Mouse (Mus musculus): Measurements from ENCODE around the gene Slc37a1. TPM values are rescaled to one million over a fixed set of nuclear protein-coding genes. Genes with fewer than 3 reads are reported as not detected.

Gene Slc37a1
- polyA plus RNA-seq, 1 experiment from 2014 or later, result 5.8 TPM

GRCm38 (mm10) chr17:31300736-31301135 is 14.1 kb downstream of the Slc37a1 start:
- no peak overlapping the region for H3K9ac ChIP-seq (ENCODE audit: low read length)
- H3K36me3 ChIP-seq (ENCODE audit: control insufficient read depth, insufficient read depth, low read length), result no peaks in the 10 kb centered on the region
- H3K4me2 ChIP-seq (ENCODE audit: low read depth, low read length, severe bottlenecking), result no peak overlapping the region
- no peak for DNase-seq (ENCODE audit: low spot score)
- H3K9me3 ChIP-seq (ENCODE audit: control insufficient read depth, low read length), result no peaks in the 10 kb centered on the region
- peaks cover 5% of the 10 kb centered on the region; the same call in 1 of the 2 replicates for H3K4me1 ChIP-seq (replicated peaks; ENCODE audit: control insufficient read depth, insufficient read depth, low read length)
- H3K4me3 ChIP-seq (ENCODE audit: low read depth, low read length), result no peak overlapping the region
- H3K27me3 ChIP-seq (ENCODE audit: control insufficient read depth, insufficient read depth, low read length), result peaks cover 7% of the 10 kb centered on the region
- H3K27ac ChIP-seq (ENCODE audit: low read depth, low read length), result no peak overlapping the region
- WGBS, result 84% methylated on average over 3 of the region's 3 CpGs
- ATAC-seq (replicated peaks; ENCODE audit: low FRiP score), result no peak

GRCm38 (mm10) chr17:31303401-31303800 is 16.8 kb downstream of the Slc37a1 start:
- no peaks in the 10 kb centered on the region for H3K4me1 ChIP-seq (replicated peaks; ENCODE audit: control insufficient read depth, insufficient read depth, low read length)
- no peak overlapping the region for H3K9ac ChIP-seq (ENCODE audit: low read length)
- ATAC-seq (replicated peaks; ENCODE audit: low FRiP score) (no peak), DNase-seq (ENCODE audit: low spot score) (no peak)
- 86% methylated on average over 4 of the region's 4 CpGs for WGBS
- H3K9me3 ChIP-seq (ENCODE audit: control insufficient read depth, low read length), result no peaks in the 10 kb centered on the region
- H3K36me3 ChIP-seq (ENCODE audit: control insufficient read depth, insufficient read depth, low read length), result no peaks in the 10 kb centered on the region
- H3K27ac ChIP-seq (ENCODE audit: low read depth, low read length), result no peak overlapping the region
- no peak overlapping the region for H3K4me3 ChIP-seq (ENCODE audit: low read depth, low read length)
- no peaks in the 10 kb centered on the region for H3K27me3 ChIP-seq (ENCODE audit: control insufficient read depth, insufficient read depth, low read length)
- no peak overlapping the region for H3K4me2 ChIP-seq (ENCODE audit: low read depth, low read length, severe bottlenecking)

- H3K27me3 ChIP-seq (ENCODE audit: control insufficient read depth, insufficient read depth, low read length), result no peaks in the 10 kb centered on the region
- DNase-seq (ENCODE audit: low spot score), result no peak
- H3K36me3 ChIP-seq (ENCODE audit: control insufficient read depth, insufficient read depth, low read length), result no peaks in the 10 kb centered on the region
- no peaks in the 10 kb centered on the region for H3K4me1 ChIP-seq (replicated peaks; ENCODE audit: control insufficient read depth, insufficient read depth, low read length)
- no peak overlapping the region for H3K4me2 ChIP-seq (ENCODE audit: low read depth, low read length, severe bottlenecking)
- no peak overlapping the region for H3K27ac ChIP-seq (ENCODE audit: low read depth, low read length)
- 53% methylated on average over 12 of the region's 12 CpGs for WGBS
- no peaks in the 10 kb centered on the region for H3K9me3 ChIP-seq (ENCODE audit: control insufficient read depth, low read length)
- no peak overlapping the region for H3K4me3 ChIP-seq (ENCODE audit: low read depth, low read length)
- H3K9ac ChIP-seq (ENCODE audit: low read length), result no peak overlapping the region
- ATAC-seq (replicated peaks; ENCODE audit: low FRiP score), result no peak
Observed at GRCm38 (mm10) chr17:31304895-31305775, 18.5 kb downstream of the Slc37a1 start.

- Histone ChIP-seq H3K9me3 (ENCODE audit: control insufficient read depth, low read length) (no peaks in the 10 kb centered on the region), H3K27ac (ENCODE audit: low read depth, low read length) (no peak overlapping the region), H3K4me2 (ENCODE audit: low read depth, low read length, severe bottlenecking) (no peak overlapping the region), H3K4me1 (replicated peaks; ENCODE audit: control insufficient read depth, insufficient read depth, low read length) (no peaks in the 10 kb centered on the region), H3K27me3 (ENCODE audit: control insufficient read depth, insufficient read depth, low read length) (no peaks in the 10 kb centered on the region), H3K36me3 (ENCODE audit: control insufficient read depth, insufficient read depth, low read length) (no peaks in the 10 kb centered on the region), H3K9ac (ENCODE audit: low read length) (no peak overlapping the region), H3K4me3 (ENCODE audit: low read depth, low read length) (no peak overlapping the region)
- 65% methylated on average over 5 of the region's 5 CpGs for WGBS
- no peak for ATAC-seq (replicated peaks; ENCODE audit: low FRiP score)
- no peak for DNase-seq (ENCODE audit: low spot score)
Observed at GRCm38 (mm10) chr17:31305776-31306120, 19.2 kb downstream of the Slc37a1 start.

GRCm38 (mm10) chr17:31307756-31308155 is 21.2 kb downstream of the Slc37a1 start:
- H3K27me3 ChIP-seq (ENCODE audit: control insufficient read depth, insufficient read depth, low read length), result no peaks in the 10 kb centered on the region
- H3K4me3 ChIP-seq (ENCODE audit: low read depth, low read length), result no peak overlapping the region
- no peak overlapping the region for H3K9ac ChIP-seq (ENCODE audit: low read length)
- no peaks in the 10 kb centered on the region for H3K9me3 ChIP-seq (ENCODE audit: control insufficient read depth, low read length)
- 90% methylated on average over 3 of the region's 3 CpGs for WGBS
- H3K4me1 ChIP-seq (replicated peaks; ENCODE audit: control insufficient read depth, insufficient read depth, low read length), result no peaks in the 10 kb centered on the region
- H3K4me2 ChIP-seq (ENCODE audit: low read depth, low read length, severe bottlenecking), result no peak overlapping the region
- ATAC-seq (replicated peaks; ENCODE audit: low FRiP score), result no peak
- H3K36me3 ChIP-seq (ENCODE audit: control insufficient read depth, insufficient read depth, low read length), result no peaks in the 10 kb centered on the region
- DNase-seq (ENCODE audit: low spot score), result no peak
- H3K27ac ChIP-seq (ENCODE audit: low read depth, low read length), result no peak overlapping the region

GRCm38 (mm10) chr17:31308291-31308816 is 21.8 kb downstream of the Slc37a1 start:
- no peaks in the 10 kb centered on the region for H3K9me3 ChIP-seq (ENCODE audit: control insufficient read depth, low read length)
- ATAC-seq (replicated peaks; ENCODE audit: low FRiP score) (no peak), DNase-seq (ENCODE audit: low spot score) (no peak)
- H3K9ac ChIP-seq (ENCODE audit: low read length), result no peak overlapping the region
- H3K36me3 ChIP-seq (ENCODE audit: control insufficient read depth, insufficient read depth, low read length), result no peaks in the 10 kb centered on the region
- WGBS, result 88% methylated on average over 7 of the region's 7 CpGs
- no peak overlapping the region for H3K4me2 ChIP-seq (ENCODE audit: low read depth, low read length, severe bottlenecking)
- no peaks in the 10 kb centered on the region for H3K4me1 ChIP-seq (replicated peaks; ENCODE audit: control insufficient read depth, insufficient read depth, low read length)
- H3K27ac ChIP-seq (ENCODE audit: low read depth, low read length), result no peak overlapping the region
- no peak overlapping the region for H3K4me3 ChIP-seq (ENCODE audit: low read depth, low read length)
- H3K27me3 ChIP-seq (ENCODE audit: control insufficient read depth, insufficient read depth, low read length), result no peaks in the 10 kb centered on the region

GRCm38 (mm10) chr17:31309281-31309793 is 22.7 kb downstream of the Slc37a1 start:
- Histone ChIP-seq H3K4me2 (ENCODE audit: low read depth, low read length, severe bottlenecking) (no peak overlapping the region), H3K9ac (ENCODE audit: low read length) (no peak overlapping the region), H3K9me3 (ENCODE audit: control insufficient read depth, low read length) (no peaks in the 10 kb centered on the region), H3K27ac (ENCODE audit: low read depth, low read length) (no peak overlapping the region), H3K4me1 (replicated peaks; ENCODE audit: control insufficient read depth, insufficient read depth, low read length) (no peaks in the 10 kb centered on the region), H3K4me3 (ENCODE audit: low read depth, low read length) (no peak overlapping the region), H3K36me3 (ENCODE audit: control insufficient read depth, insufficient read depth, low read length) (no peaks in the 10 kb centered on the region), H3K27me3 (ENCODE audit: control insufficient read depth, insufficient read depth, low read length) (no peaks in the 10 kb centered on the region)
- WGBS, result 70% methylated on average over 6 of the region's 6 CpGs
- ATAC-seq (replicated peaks; ENCODE audit: low FRiP score) (no peak), DNase-seq (ENCODE audit: low spot score) (no peak)

GRCm38 (mm10) chr17:31311047-31311446 is 24.5 kb downstream of the Slc37a1 start:
- ATAC-seq (replicated peaks; ENCODE audit: low FRiP score), result no peak
- DNase-seq (ENCODE audit: low spot score), result no peak
- no peaks in the 10 kb centered on the region for H3K9me3 ChIP-seq (ENCODE audit: control insufficient read depth, low read length)
- H3K36me3 ChIP-seq (ENCODE audit: control insufficient read depth, insufficient read depth, low read length), result no peaks in the 10 kb centered on the region
- WGBS, result 83% methylated on average over 9 of the region's 9 CpGs
- H3K4me1 ChIP-seq (replicated peaks; ENCODE audit: control insufficient read depth, insufficient read depth, low read length), result peaks cover 7% of the 10 kb centered on the region
- H3K4me3 ChIP-seq (ENCODE audit: low read depth, low read length), result no peak overlapping the region
- no peaks in the 10 kb centered on the region for H3K27me3 ChIP-seq (ENCODE audit: control insufficient read depth, insufficient read depth, low read length)
- no peak overlapping the region for H3K27ac ChIP-seq (ENCODE audit: low read depth, low read length)
- H3K9ac ChIP-seq (ENCODE audit: low read length), result no peak overlapping the region
- H3K4me2 ChIP-seq (ENCODE audit: low read depth, low read length, severe bottlenecking), result no peak overlapping the region
